Mouse (Mus musculus): Measurements from ENCODE around the gene Zbtb20. TPM values are rescaled to one million over a fixed set of nuclear protein-coding genes. Genes with fewer than 3 reads are reported as not detected.

Zbtb20 gene
- polyA plus RNA-seq, 1 experiment from 2014 or later: 20.2 TPM

DNA sequence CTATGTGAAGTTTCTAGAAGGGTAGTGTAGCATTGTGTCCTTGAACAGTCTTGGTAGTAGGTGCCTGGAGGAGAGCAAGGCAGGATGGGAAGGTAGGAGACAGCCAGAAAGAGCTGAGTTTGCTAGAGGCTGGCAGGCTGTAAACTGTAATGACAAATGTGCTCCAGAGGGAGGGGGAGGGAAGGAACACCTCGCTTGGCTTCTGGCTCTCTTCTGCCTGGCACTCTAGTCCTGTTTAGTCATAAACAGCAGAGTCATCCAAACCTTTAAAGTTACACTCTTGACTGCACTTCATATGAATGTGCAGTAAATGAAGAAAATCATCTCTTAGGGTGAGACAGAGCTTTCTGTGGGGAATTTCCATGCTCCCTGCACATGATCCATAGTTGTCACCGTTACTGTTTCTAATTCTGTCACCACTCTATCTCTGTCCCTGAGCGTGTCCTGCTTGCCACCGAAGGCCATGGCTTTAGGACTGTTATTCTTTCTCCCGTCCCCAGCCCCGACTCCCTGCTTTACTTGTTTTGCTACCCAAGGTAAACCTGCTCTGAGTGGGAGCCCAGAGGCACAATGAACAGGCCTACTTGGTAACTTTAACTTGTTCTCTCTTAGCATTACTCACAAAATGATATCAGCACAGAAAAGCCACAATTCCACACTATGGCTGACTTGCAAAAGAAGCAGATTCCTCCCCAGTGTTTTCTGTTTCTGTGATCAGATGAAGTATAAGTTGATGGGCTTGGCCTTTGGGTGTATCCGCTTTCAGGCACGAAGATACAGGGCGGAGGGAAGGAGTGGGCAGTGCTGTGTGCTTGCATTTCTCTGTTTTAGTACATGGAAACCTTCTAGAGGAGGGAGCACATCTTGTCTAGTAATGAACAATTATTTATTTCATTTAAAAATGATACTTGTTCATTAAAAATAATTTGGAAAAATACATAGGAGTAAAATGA, 427.8 kb downstream of the Zbtb20 start:
- ATAC-seq (ENCODE audit: insufficient number of reproducible peaks, insufficient read depth, low FRiP score, low TSS enrichment, low read depth): no peak
- Histone ChIP-seq H3K4me3 (no peak overlapping the region), H3K4me2 (no peak overlapping the region), H3K27ac (no peak overlapping the region), H3K36me3 (no peaks in the 10 kb centered on the region), H3K9me3 (no peaks in the 10 kb centered on the region), H3K9ac (no peak overlapping the region), H3K4me1 (peaks cover 5% of the 10 kb centered on the region; the same call in 1 of the 2 replicates), H3K27me3 (no peaks in the 10 kb centered on the region)
- WGBS: 58% methylated on average over 9 of the region's 9 CpGs

GRCm38 (mm10) chr16:43309968-43310431, 434.3 kb downstream of the Zbtb20 start:
- Histone ChIP-seq H3K9me3 (no peaks in the 10 kb centered on the region), H3K27ac (peak overlapping the region; percentile 64), H3K4me2 (no peak overlapping the region), H3K27me3 (no peaks in the 10 kb centered on the region), H3K4me3 (no peak overlapping the region), H3K4me1 (peaks cover 16% of the 10 kb centered on the region), H3K36me3 (no peaks in the 10 kb centered on the region; the same call in 1 of the 2 replicates), H3K9ac (peak overlapping the region; percentile 51; the same call in 1 of the 2 replicates)
- 37% methylated on average over 4 of the region's 4 CpGs for WGBS
- ATAC-seq (ENCODE audit: insufficient number of reproducible peaks, insufficient read depth, low FRiP score, low TSS enrichment, low read depth): no peak

- no peak overlapping the region for H3K27ac ChIP-seq
- H3K27me3 ChIP-seq: no peaks in the 10 kb centered on the region
- ATAC-seq (ENCODE audit: insufficient number of reproducible peaks, insufficient read depth, low FRiP score, low TSS enrichment, low read depth): no peak
- H3K4me2 ChIP-seq: no peak overlapping the region
- H3K4me3 ChIP-seq: no peak overlapping the region
- no peaks in the 10 kb centered on the region for H3K9me3 ChIP-seq
- no peaks in the 10 kb centered on the region for H3K36me3 ChIP-seq
- H3K4me1 ChIP-seq: no peaks in the 10 kb centered on the region
- WGBS: 79% methylated on average over 3 of the region's 3 CpGs
- no peak overlapping the region for H3K9ac ChIP-seq
These were observed 448.3 kb downstream of the Zbtb20 start for GRCm38 (mm10) chr16:43324009-43324408.

DNA sequence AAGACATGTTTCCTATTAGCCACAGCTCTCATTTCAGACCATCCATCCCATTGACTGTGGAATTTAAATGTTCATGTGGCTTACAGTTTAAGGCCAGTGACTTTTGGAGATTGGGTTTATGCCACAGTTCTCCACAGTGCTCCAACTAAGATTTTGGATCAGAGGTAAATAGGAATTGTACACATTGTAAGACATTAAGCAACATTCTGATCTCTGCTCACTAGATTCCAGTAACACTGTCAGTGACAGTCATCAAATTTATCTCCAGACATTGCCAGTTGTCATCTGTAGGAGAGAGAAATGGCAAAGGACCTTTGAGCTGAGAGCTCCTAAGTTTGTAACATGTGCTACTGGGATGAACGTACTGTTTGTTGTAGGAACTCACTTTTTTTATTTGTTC, 452.5 kb downstream of the Zbtb20 start:
- Histone ChIP-seq H3K4me3 (no peak overlapping the region), H3K9ac (no peak overlapping the region), H3K4me1 (no peaks in the 10 kb centered on the region), H3K9me3 (no peaks in the 10 kb centered on the region), H3K4me2 (no peak overlapping the region), H3K36me3 (no peaks in the 10 kb centered on the region), H3K27me3 (no peaks in the 10 kb centered on the region), H3K27ac (no peak overlapping the region)
- no peak for ATAC-seq (ENCODE audit: insufficient number of reproducible peaks, insufficient read depth, low FRiP score, low TSS enrichment, low read depth)
- WGBS: 88% methylated on average over 1 of the region's 1 CpGs

- Histone ChIP-seq H3K9ac (no peak overlapping the region), H3K36me3 (no peaks in the 10 kb centered on the region), H3K4me2 (no peak overlapping the region), H3K4me1 (peaks cover 5% of the 10 kb centered on the region; the same call in 1 of the 2 replicates), H3K4me3 (no peak overlapping the region), H3K9me3 (no peaks in the 10 kb centered on the region), H3K27ac (no peak overlapping the region), H3K27me3 (no peaks in the 10 kb centered on the region)
- WGBS: 93% methylated on average over 3 of the region's 3 CpGs
- ATAC-seq (ENCODE audit: insufficient number of reproducible peaks, insufficient read depth, low FRiP score, low TSS enrichment, low read depth): no peak
These were observed 454.5 kb downstream of the Zbtb20 start for GRCm38 (mm10) chr16:43330206-43330605.

- no peak overlapping the region for H3K27ac ChIP-seq
- no peaks in the 10 kb centered on the region for H3K27me3 ChIP-seq
- H3K9ac ChIP-seq: no peak overlapping the region
- no peak for ATAC-seq (ENCODE audit: insufficient number of reproducible peaks, insufficient read depth, low FRiP score, low TSS enrichment, low read depth)
- H3K36me3 ChIP-seq: no peaks in the 10 kb centered on the region
- WGBS: 51% methylated on average over 3 of the region's 3 CpGs
- no peak overlapping the region for H3K4me3 ChIP-seq
- H3K9me3 ChIP-seq: no peaks in the 10 kb centered on the region
- no peak overlapping the region for H3K4me2 ChIP-seq
- peaks cover 7% of the 10 kb centered on the region; the same call in 1 of the 2 replicates for H3K4me1 ChIP-seq
These were observed 455.8 kb downstream of the Zbtb20 start for GRCm38 (mm10) chr16:43331440-43331839.

GRCm38 (mm10) chr16:43332734-43333133, 457.1 kb downstream of the Zbtb20 start:
- ATAC-seq (ENCODE audit: insufficient number of reproducible peaks, insufficient read depth, low FRiP score, low TSS enrichment, low read depth): no peak
- no peaks in the 10 kb centered on the region for H3K36me3 ChIP-seq
- no peaks in the 10 kb centered on the region for H3K27me3 ChIP-seq
- H3K9me3 ChIP-seq: no peaks in the 10 kb centered on the region
- H3K9ac ChIP-seq: no peak overlapping the region
- no peak overlapping the region for H3K27ac ChIP-seq
- peaks cover 7% of the 10 kb centered on the region; the same call in 1 of the 2 replicates for H3K4me1 ChIP-seq
- no peak overlapping the region for H3K4me2 ChIP-seq
- 37% methylated on average over 2 of the region's 2 CpGs for WGBS
- H3K4me3 ChIP-seq: no peak overlapping the region

DNA sequence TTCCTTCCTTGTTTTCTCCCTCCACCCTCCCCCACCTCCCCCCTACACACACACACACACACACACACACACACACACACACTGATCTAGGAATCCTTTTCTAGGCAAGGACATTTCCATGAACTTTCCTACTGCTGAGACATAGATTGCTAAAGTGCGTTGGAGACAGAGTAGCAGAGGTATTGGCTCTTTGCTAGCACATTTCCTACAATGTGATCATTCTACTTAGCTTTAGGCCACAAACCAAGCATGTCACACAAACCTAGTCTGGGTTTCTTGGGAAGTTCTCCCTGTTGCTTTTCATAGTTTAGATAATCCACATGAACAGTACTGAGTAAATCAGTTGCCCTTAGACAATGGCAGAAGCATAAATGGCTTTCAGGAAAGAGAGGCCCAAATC, 457.6 kb downstream of the Zbtb20 start:
- H3K36me3 ChIP-seq: no peaks in the 10 kb centered on the region
- H3K27ac ChIP-seq: no peak overlapping the region
- no peaks in the 10 kb centered on the region for H3K9me3 ChIP-seq
- peaks cover 7% of the 10 kb centered on the region; the same call in 1 of the 2 replicates for H3K4me1 ChIP-seq
- H3K27me3 ChIP-seq: no peaks in the 10 kb centered on the region
- 47% methylated on average over 1 of the region's 1 CpGs for WGBS
- H3K4me3 ChIP-seq: no peak overlapping the region
- H3K9ac ChIP-seq: no peak overlapping the region
- no peak overlapping the region for H3K4me2 ChIP-seq
- no peak for ATAC-seq (ENCODE audit: insufficient number of reproducible peaks, insufficient read depth, low FRiP score, low TSS enrichment, low read depth)

- Histone ChIP-seq H3K4me3 (no peak overlapping the region), H3K4me1 (peaks cover 7% of the 10 kb centered on the region; the same call in 1 of the 2 replicates), H3K4me2 (no peak overlapping the region), H3K9me3 (no peaks in the 10 kb centered on the region), H3K27ac (peak overlapping the region; percentile 44), H3K27me3 (no peaks in the 10 kb centered on the region), H3K9ac (no peak overlapping the region), H3K36me3 (no peaks in the 10 kb centered on the region)
- ATAC-seq (ENCODE audit: insufficient number of reproducible peaks, insufficient read depth, low FRiP score, low TSS enrichment, low read depth): no peak
- WGBS: 37% methylated on average over 11 of the region's 11 CpGs
These were observed 458.9 kb downstream of the Zbtb20 start for GRCm38 (mm10) chr16:43334411-43335150.

DNA sequence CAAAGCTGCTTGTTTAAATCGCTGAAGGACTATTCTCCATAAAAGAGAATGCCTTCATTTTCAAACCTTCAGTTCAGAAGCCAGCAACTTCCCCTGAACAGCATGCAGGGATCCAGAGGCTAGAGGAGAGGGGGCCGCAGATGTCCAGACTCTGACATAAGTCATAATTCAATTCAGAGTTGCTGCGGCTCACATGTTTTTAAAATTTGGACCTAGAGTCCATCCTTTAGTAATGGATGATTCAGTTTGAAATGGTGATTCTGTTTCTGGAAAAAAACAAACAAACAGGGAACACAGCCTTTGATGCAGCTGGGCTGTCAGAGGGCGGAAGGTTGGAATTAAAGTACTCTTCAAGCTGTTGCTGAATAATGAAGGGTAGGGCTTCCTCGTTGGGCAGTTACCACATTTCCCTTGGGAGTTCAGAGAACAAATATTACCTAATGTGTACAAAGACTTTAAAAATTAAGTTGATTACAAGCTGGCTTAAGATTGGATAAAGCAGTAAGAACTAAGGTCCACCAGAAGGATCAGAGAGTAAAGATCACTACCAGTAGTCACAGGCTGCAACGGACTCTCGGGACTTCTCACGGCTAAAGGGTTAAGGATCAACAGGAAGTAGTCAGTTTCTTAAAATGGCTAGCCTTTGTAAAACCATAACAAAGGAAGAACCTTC, 459.6 kb downstream of the Zbtb20 start:
- Histone ChIP-seq H3K4me3 (no peak overlapping the region), H3K9ac (no peak overlapping the region), H3K27me3 (no peaks in the 10 kb centered on the region), H3K27ac (peak overlapping the region; percentile 22; the same call in 1 of the 2 replicates), H3K9me3 (no peaks in the 10 kb centered on the region), H3K36me3 (no peaks in the 10 kb centered on the region), H3K4me2 (no peak overlapping the region), H3K4me1 (peaks cover 7% of the 10 kb centered on the region; the same call in 1 of the 2 replicates)
- no peak for ATAC-seq (ENCODE audit: insufficient number of reproducible peaks, insufficient read depth, low FRiP score, low TSS enrichment, low read depth)
- WGBS: 51% methylated on average over 8 of the region's 8 CpGs

- H3K9ac ChIP-seq: no peak overlapping the region
- H3K27me3 ChIP-seq: no peaks in the 10 kb centered on the region
- H3K4me2 ChIP-seq: no peak overlapping the region
- H3K36me3 ChIP-seq: no peaks in the 10 kb centered on the region
- H3K4me1 ChIP-seq: peaks cover 7% of the 10 kb centered on the region; the same call in 1 of the 2 replicates
- no peak overlapping the region for H3K27ac ChIP-seq
- 82% methylated on average over 4 of the region's 4 CpGs for whole genome bisulfite sequencing
- H3K9me3 ChIP-seq: no peaks in the 10 kb centered on the region
- no peak overlapping the region for H3K4me3 ChIP-seq
- no peak for ATAC-seq (ENCODE audit: insufficient number of reproducible peaks, insufficient read depth, low FRiP score, low TSS enrichment, low read depth)
These were observed 460.1 kb downstream of the Zbtb20 start for GRCm38 (mm10) chr16:43335824-43336215.

Data from embryonic facial prominence, embryonic 13.5 days (tissue).